Mouse (Mus musculus) thymus, adult 2 months (tissue): ENCODE measurements around the gene Camkv.

Experiments used
- CTCF ChIP-seq: fragments of 200-500 bp; IDR thresholded peaks from 2 replicates; pipeline ENCODE4 v1.5.1; 2012; ENCODE audit warnings: mild to moderate bottlenecking, control low read depth, low read length, moderate library complexity, borderline replicate concordance; ENCODE audit not compliant: control insufficient read depth, poor library complexity, insufficient read depth; ENCODE audit errors: extremely low read depth
- POLR2A ChIP-seq: fragments of 200-500 bp; IDR thresholded peaks from 2 replicates; pipeline ENCODE4 v1.6.1; 2012; ENCODE audit warnings: mild to moderate bottlenecking, low read length, control low read depth, moderate library complexity; ENCODE audit not compliant: control insufficient read depth, poor library complexity, insufficient read depth; ENCODE audit errors: extremely low read depth

GRCm38 (mm10) chr9:107914764-107915420 lies 20.6 kb upstream of the Camkv start:
- TF ChIP-seq CTCF (no peak), POLR2A (no peak)
